Mouse (Mus musculus) heart, embryonic 15.5 days (tissue): Measurements from ENCODE around the gene Cetn4. TPM values are rescaled to one million over a fixed set of nuclear protein-coding genes. Genes with fewer than 3 reads are reported as not detected.

Experiments
- ATAC-seq: fragments of 200-750 bp; cut with Nextera tagmentation; replicated peaks from 2 replicates; pipeline ENCODE4 v1.8.0; 2017; ENCODE audit warnings: low read depth, moderate TSS enrichment; ENCODE audit not compliant: insufficient number of reproducible peaks, insufficient read depth, low FRiP score
- H3K27ac ChIP-seq: fragments of 300-500 bp; sonication (generic); 2 replicates; pipeline ENCODE4 v1.5.1; 2015; ENCODE audit warnings: mild to moderate bottlenecking, inconsistent platforms
- H3K27me3 ChIP-seq: fragments of 300-500 bp; sonication (generic); 2 replicates; pipeline ENCODE4 v1.6.1; 2015; ENCODE audit warnings: inconsistent platforms
- H3K36me3 ChIP-seq: fragments of 300-500 bp; sonication (generic); 2 replicates; pipeline ENCODE4 v1.6.1; 2015; ENCODE audit warnings: mild to moderate bottlenecking, inconsistent platforms
- H3K4me1 ChIP-seq: fragments of 300-500 bp; sonication (generic); replicated peaks from 2 replicates; pipeline ENCODE4 v1.6.1; 2015; ENCODE audit warnings: inconsistent platforms
- H3K4me2 ChIP-seq: fragments of 300-500 bp; sonication (generic); 2 replicates; pipeline ENCODE4 v1.6.1; 2015; ENCODE audit warnings: inconsistent platforms, mild to moderate bottlenecking, moderate library complexity
- H3K4me3 ChIP-seq: fragments of 300-500 bp; sonication (generic); 2 replicates; pipeline ENCODE4 v1.5.1; 2015; ENCODE audit warnings: mild to moderate bottlenecking, inconsistent platforms
- H3K9ac ChIP-seq: fragments of 300-500 bp; sonication (generic); 2 replicates; pipeline ENCODE4 v1.6.1; 2015; ENCODE audit warnings: mild to moderate bottlenecking, inconsistent platforms
- H3K9me3 ChIP-seq: fragments of 300-500 bp; sonication (generic); replicated peaks from 2 replicates; pipeline ENCODE4 v1.6.1; 2016; ENCODE audit warnings: inconsistent platforms
- WGBS: fragments of 180-500 bp; shearing (Covaris S2); methylation state at CpG from one replicate; pipeline ENCODE4 v1.1.7; 2015; ENCODE audit warnings: mixed read lengths; 5-methylcytosine and 5-hydroxymethylcytosine counted together
- polyA plus RNA-seq: library from polyadenylated mRNA; unstranded; fragments of >200 nt; fragmentation: Nextera tagmentation; extraction: Ambion mirVana; gene quantifications from 2 replicates; pipeline ENCODE4 v1.2.1, GENCODE M21; 2015

Cetn4 gene
- polyA plus RNA-seq, 1 experiment from 2014 or later: 1.9 TPM

GRCm38 (mm10) chr3:37331999-37332449, 19.5 kb upstream of the Cetn4 start:
- Histone ChIP-seq H3K9ac (no peak overlapping the region), H3K4me3 (no peak overlapping the region), H3K36me3 (no peaks in the 10 kb centered on the region), H3K4me2 (no peak overlapping the region), H3K27ac (no peak overlapping the region), H3K9me3 (no peaks in the 10 kb centered on the region), H3K27me3 (no peaks in the 10 kb centered on the region), H3K4me1 (no peaks in the 10 kb centered on the region)
- no peak for ATAC-seq
- 53% methylated on average over 6 of the region's 6 CpGs for WGBS

- Histone ChIP-seq H3K4me2 (no peak overlapping the region), H3K9me3 (no peaks in the 10 kb centered on the region), H3K4me1 (no peaks in the 10 kb centered on the region), H3K4me3 (no peak overlapping the region), H3K27ac (no peak overlapping the region), H3K27me3 (no peaks in the 10 kb centered on the region), H3K36me3 (no peaks in the 10 kb centered on the region), H3K9ac (no peak overlapping the region)
- WGBS: 88% methylated on average over 1 of the region's 1 CpGs
- ATAC-seq: no peak
These were observed 17.5 kb upstream of the Cetn4 start for GRCm38 (mm10) chr3:37329963-37330362.

DNA sequence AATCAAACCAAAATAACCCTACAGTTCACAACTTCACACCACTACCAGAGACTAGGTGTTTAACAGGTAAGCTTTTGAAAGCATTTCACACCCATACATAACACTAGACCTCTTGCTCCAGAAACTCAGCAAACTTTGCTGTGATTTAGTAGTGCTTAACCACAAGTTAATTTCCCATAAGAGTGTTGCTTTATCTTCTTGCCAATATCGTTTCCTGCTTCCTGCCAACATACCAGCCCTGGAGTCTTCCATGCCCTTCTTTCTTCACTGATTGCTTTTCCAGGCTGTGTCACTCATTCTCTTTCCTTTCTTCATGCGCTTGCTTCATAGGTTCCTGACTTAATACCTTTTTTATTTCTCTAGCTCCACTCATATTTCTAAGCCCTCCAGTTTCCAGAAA, 16.0 kb upstream of the Cetn4 start:
- H3K4me1 ChIP-seq: no peaks in the 10 kb centered on the region
- H3K27me3 ChIP-seq: no peaks in the 10 kb centered on the region
- 64% methylated on average over 2 of the region's 2 CpGs for WGBS
- no peak overlapping the region for H3K4me2 ChIP-seq
- no peak overlapping the region for H3K9ac ChIP-seq
- no peaks in the 10 kb centered on the region for H3K9me3 ChIP-seq
- no peak overlapping the region for H3K4me3 ChIP-seq
- H3K27ac ChIP-seq: no peak overlapping the region
- ATAC-seq: no peak
- no peaks in the 10 kb centered on the region for H3K36me3 ChIP-seq

- Histone ChIP-seq H3K4me3 (no peak overlapping the region), H3K4me2 (no peak overlapping the region), H3K36me3 (no peaks in the 10 kb centered on the region), H3K27me3 (no peaks in the 10 kb centered on the region), H3K27ac (no peak overlapping the region), H3K9me3 (no peaks in the 10 kb centered on the region), H3K9ac (no peak overlapping the region), H3K4me1 (no peaks in the 10 kb centered on the region)
- 59% methylated on average over 3 of the region's 3 CpGs for WGBS
- ATAC-seq: no peak
These were observed 14.1 kb upstream of the Cetn4 start for GRCm38 (mm10) chr3:37326627-37327026.

GRCm38 (mm10) chr3:37325317-37326112, 13.0 kb upstream of the Cetn4 start:
- no peaks in the 10 kb centered on the region for H3K27me3 ChIP-seq
- no peaks in the 10 kb centered on the region for H3K36me3 ChIP-seq
- H3K9me3 ChIP-seq: no peaks in the 10 kb centered on the region
- ATAC-seq: no peak
- 61% methylated on average over 5 of the region's 5 CpGs for WGBS
- no peak overlapping the region for H3K4me2 ChIP-seq
- H3K4me3 ChIP-seq: no peak overlapping the region
- no peaks in the 10 kb centered on the region for H3K4me1 ChIP-seq
- H3K27ac ChIP-seq: no peak overlapping the region
- H3K9ac ChIP-seq: no peak overlapping the region

GRCm38 (mm10) chr3:37324310-37324709, 11.8 kb upstream of the Cetn4 start:
- H3K27ac ChIP-seq: no peak overlapping the region
- H3K9me3 ChIP-seq: no peaks in the 10 kb centered on the region
- H3K27me3 ChIP-seq: no peaks in the 10 kb centered on the region
- 28% methylated on average over 3 of the region's 3 CpGs for WGBS
- H3K4me3 ChIP-seq: no peak overlapping the region
- no peak overlapping the region for H3K9ac ChIP-seq
- no peaks in the 10 kb centered on the region for H3K4me1 ChIP-seq
- no peak for ATAC-seq
- H3K36me3 ChIP-seq: peaks cover 3% of the 10 kb centered on the region; the same call in 1 of the 2 replicates
- no peak overlapping the region for H3K4me2 ChIP-seq

DNA sequence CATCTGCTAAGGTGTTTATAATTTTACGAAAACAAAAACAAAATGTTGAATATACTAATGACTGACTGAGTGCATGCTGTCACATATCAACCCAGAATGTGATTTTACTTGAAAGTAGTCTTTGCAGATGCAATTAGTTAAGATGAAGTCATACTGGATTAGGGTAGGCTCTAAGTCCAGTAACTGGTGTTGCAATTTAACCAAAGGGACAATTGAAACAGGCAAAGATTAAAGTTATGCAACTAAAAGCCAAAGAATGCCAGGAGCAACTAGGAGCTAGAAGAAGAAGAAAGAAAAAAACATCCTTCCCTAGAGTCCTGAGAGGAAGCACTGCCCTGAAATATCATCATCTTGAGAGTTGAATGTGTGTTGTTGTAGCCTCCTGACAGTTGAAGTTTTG, 3.7 kb upstream of the Cetn4 start:
- no peak for ATAC-seq
- WGBS: 95% methylated on average over 1 of the region's 1 CpGs
- Histone ChIP-seq H3K9ac (no peak overlapping the region), H3K27me3 (no peaks in the 10 kb centered on the region), H3K4me2 (no peak overlapping the region), H3K27ac (no peak overlapping the region), H3K4me3 (no peak overlapping the region), H3K4me1 (peaks cover 14% of the 10 kb centered on the region; the same call in 1 of the 2 replicates), H3K36me3 (peaks cover 7% of the 10 kb centered on the region; the same call in 1 of the 2 replicates), H3K9me3 (no peaks in the 10 kb centered on the region)

GRCm38 (mm10) chr3:37313371-37313770, 863 bp upstream of the Cetn4 start:
- H3K4me2 ChIP-seq: peak overlapping the region; percentile 86
- H3K36me3 ChIP-seq: no peaks in the 10 kb centered on the region
- H3K9me3 ChIP-seq: no peaks in the 10 kb centered on the region
- no peak for ATAC-seq
- H3K9ac ChIP-seq: no peak overlapping the region; the same call in 1 of the 2 replicates
- peaks cover 14% of the 10 kb centered on the region; the same call in 1 of the 2 replicates for H3K4me1 ChIP-seq
- WGBS: 23% methylated on average over 1 of the region's 1 CpGs
- H3K4me3 ChIP-seq: peak overlapping the region; percentile 96
- peak overlapping the region; percentile 27; the same call in 1 of the 2 replicates for H3K27ac ChIP-seq
- H3K27me3 ChIP-seq: no peaks in the 10 kb centered on the region

DNA sequence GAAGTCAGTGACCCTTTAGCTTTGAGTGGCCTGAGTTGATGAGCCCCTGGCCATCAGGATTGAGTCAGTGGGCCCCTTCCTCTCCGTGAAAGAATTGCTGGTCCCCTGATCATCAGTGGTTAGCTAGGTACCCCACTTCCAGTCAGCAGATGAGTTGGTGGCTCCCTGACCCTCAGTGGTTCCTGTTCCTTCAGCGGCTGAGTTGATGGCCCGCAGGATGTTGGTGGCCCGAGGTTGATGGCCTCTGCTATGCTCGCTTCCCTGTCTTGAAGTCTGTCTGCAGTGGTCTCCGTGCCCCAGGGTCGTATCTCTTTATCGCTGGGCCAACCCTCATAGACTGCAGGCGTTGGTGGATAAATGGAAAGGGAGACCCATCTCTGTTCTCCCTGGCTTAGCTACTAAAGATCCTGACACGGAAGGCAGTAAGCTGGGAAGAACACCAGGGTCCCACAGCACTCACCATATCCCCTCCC, 575 bp downstream of the Cetn4 start:
- Histone ChIP-seq H3K9ac (peak overlapping the region; percentile 93), H3K27ac (no peak overlapping the region), H3K4me1 (peaks cover 14% of the 10 kb centered on the region; the same call in 1 of the 2 replicates), H3K4me3 (peak overlapping the region; percentile 96), H3K9me3 (no peaks in the 10 kb centered on the region), H3K4me2 (peak overlapping the region; percentile 86), H3K36me3 (no peaks in the 10 kb centered on the region), H3K27me3 (no peaks in the 10 kb centered on the region)
- no peak; the same call in none of the 2 replicates for ATAC-seq
- WGBS: 2% methylated on average over 10 of the region's 10 CpGs

GRCm38 (mm10) chr3:37303392-37304139, 8.9 kb downstream of the Cetn4 start:
- no peaks in the 10 kb centered on the region for H3K9me3 ChIP-seq
- H3K36me3 ChIP-seq: no peaks in the 10 kb centered on the region
- 58% methylated on average over 8 of the region's 8 CpGs for WGBS
- no peaks in the 10 kb centered on the region for H3K4me1 ChIP-seq
- no peaks in the 10 kb centered on the region for H3K27me3 ChIP-seq
- no peak overlapping the region for H3K27ac ChIP-seq
- H3K9ac ChIP-seq: no peak overlapping the region
- H3K4me2 ChIP-seq: no peak overlapping the region
- H3K4me3 ChIP-seq: no peak overlapping the region
- ATAC-seq: no peak

GRCm38 (mm10) chr3:37302685-37303084, 9.8 kb downstream of the Cetn4 start:
- no peak overlapping the region for H3K4me3 ChIP-seq
- ATAC-seq: no peak
- H3K9ac ChIP-seq: no peak overlapping the region
- H3K27me3 ChIP-seq: no peaks in the 10 kb centered on the region
- no peaks in the 10 kb centered on the region for H3K9me3 ChIP-seq
- no peak overlapping the region for H3K27ac ChIP-seq
- WGBS: 32% methylated on average over 12 of the region's 12 CpGs
- no peaks in the 10 kb centered on the region for H3K36me3 ChIP-seq
- H3K4me2 ChIP-seq: no peak overlapping the region
- H3K4me1 ChIP-seq: no peaks in the 10 kb centered on the region
